Mouse (Mus musculus) A20 (cell line): ENCODE results near the gene Phf1.
"Not testable (repeated sequence)": the region's sequence is repeated elsewhere in the genome, so short reads cannot be mapped to it uniquely, and the experiment has no call there.

Source experiments
- DNase-seq: peaks from one replicate; pipeline ENCODE4 v3.0.0-alpha.2; 2011; ENCODE audit warnings: low read depth, low spot score

Gene Phf1

DNA sequence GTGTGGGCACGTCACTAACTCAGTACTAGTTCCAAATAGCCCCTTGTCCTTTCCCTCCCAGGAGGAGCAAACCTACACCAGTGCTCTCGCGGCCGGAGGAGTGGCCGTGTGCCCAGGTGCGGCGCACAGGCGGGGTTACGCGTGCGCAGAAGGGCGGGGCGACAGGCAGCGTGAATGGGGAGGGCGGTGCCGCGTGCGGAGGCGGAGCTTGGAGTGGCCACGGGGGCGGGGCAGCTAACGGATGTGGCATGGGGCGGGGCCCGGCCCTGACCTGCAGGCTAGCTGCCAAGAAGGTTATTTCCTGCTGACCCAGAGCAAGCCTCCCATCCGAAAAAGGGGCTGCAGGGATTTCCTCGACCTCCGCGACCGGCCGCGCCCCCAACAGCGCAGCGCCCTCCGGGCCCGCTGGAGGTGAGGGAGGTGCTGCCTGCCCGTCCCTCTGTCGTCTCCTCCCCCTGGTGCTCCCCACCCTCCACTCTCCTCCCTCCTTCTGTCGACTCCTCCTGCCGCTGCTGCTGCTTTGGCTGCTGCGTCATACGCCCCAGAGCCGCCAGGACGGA lies at the start of gene Phf1:
Gene Phf1, plus strand, starts transcription at position 214 of the 560 bp plus-strand sequence.
- peak; percentile 97 for DNase-seq

- no peak for DNase-seq
These were observed 49.3 kb upstream of the Phf1 start for GRCm38 (mm10) chr17:26883585-26883984.

GRCm38 (mm10) chr17:26884995-26885926 lies 47.6 kb upstream of the Phf1 start:
- peak; percentile 90 for DNase-seq

GRCm38 (mm10) chr17:26886047-26886749 lies 46.7 kb upstream of the Phf1 start:
- peak; percentile 86 for DNase-seq

DNA sequence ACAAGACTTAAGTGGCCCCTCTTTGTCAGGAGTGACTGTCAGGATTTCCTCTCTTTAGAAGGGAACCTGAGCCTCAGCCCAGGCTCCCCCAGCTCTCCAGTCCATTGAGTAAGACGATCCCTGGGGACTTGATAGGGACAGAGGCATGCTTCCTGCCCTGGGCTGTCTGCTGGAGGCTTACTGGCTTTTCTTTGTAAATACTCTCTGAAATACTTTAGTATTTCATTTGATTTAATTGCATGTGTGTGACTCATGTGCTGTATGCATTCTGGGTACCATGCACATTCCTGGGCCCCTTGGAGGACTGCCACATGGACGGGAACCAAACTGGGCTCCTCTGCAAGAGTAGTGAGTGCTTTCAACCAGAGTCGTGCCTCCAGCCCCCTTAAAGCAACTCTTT lies 44.9 kb upstream of the Phf1 start:
- DNase-seq, result no peak

DNA sequence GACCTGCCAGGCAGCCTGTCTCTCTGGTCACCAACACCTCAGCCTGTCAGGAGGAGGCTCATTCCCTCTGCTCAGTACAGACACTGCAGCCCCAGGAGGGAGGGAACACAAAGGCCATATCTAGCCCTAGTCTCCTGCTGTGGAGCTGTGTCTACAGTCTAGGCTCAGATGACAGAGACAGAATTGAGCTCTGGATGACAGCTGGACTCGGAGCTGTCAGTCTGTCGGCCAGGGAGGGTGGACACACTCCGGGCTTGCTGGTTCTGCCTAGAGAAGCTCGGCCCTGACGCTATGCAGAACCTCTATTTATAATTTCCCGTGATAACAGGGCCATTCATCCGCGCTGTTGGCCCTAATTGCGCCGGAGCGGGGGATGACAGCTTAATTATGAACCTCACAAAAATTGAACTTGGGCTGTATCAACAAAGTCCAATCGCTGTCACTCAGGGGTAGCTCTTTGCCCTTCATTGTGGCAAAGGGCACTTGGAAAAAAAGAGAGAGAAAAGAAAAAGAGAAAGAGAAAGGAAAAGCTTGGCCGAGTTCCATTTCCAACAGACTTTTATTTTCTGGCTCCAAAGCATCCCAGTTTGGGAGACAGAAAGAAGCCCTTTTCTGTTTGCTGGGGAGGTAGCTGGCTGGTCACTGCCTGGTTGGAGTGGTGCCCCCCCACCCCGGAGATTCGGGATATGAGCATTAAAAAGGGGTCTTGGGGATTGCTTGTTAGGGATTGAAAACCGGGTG lies 40.0 kb upstream of the Phf1 start:
- no peak for DNase-seq

- DNase-seq, result no peak
These were observed 39.4 kb upstream of the Phf1 start for GRCm38 (mm10) chr17:26893492-26893891.

- no peak for DNase-seq
These were observed 38.5 kb upstream of the Phf1 start for GRCm38 (mm10) chr17:26894342-26894741.

GRCm38 (mm10) chr17:26895578-26895977 lies 37.3 kb upstream of the Phf1 start:
- peak; percentile 75 for DNase-seq

DNA sequence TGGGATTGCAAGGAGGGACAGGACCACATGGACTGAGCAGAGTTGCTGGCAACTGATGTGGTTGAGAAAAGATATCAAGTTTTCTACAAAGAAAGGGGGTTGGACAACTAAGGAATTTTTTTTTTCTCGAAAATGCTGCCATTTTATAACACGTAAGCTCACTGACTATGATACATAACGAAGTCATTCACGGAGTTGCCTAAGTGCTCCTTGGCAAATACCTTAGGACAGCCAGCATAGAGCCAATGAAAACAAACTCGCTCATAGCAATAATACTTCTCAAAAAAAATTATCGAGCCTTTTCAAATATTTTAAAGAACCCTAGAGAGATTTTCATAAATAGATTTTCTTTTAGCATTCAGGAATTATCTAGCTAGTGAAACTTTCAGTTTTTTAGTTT lies 31.9 kb upstream of the Phf1 start:
- no peak for DNase-seq

DNA sequence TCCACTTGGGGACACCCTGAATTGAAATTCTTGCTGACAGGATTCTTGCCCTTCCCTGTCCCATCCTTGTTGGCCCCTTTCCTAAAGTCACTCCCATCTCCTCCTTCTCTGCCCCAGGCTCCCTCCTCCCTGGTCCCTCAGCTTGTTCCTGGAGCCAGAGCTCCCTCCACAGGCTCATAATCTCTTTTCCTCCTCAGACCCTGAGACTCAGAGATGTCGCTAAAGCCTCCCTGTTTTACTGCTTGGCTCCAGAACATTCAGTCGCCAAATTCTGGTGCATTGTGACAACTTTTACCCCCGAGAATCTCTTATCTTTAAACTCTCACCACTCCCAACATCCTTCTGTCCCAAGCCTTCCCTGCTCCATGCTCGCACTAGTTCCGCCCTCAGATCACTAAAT lies 28.5 kb upstream of the Phf1 start:
- no peak for DNase-seq

- not testable (repeated sequence) for DNase-seq
These were observed 25.3 kb upstream of the Phf1 start for GRCm38 (mm10) chr17:26907506-26907905.

DNA sequence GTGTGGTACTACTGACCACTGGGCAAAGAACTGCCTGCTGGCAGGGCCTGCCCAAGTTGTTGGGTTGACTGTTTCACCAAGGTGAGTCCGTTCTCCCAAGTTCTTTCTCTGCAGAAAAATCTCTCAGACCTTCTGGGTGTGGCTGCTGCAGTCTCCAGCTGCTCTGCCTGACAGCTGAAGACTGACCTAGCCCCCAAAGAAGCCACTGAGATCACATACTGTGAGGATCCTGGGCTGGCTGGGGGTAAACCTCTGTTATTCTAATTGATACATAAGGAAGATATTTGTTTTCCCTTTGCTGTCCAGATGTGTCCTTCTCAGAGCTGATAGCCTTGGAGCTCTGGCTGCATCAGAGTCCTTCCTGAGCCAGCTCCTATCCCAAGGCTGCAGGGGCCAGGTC lies 17.6 kb upstream of the Phf1 start:
- no peak for DNase-seq

- DNase-seq, result peak; percentile 99
These were observed 16.0 kb upstream of the Phf1 start, which contains the start of gene Kifc5b for GRCm38 (mm10) chr17:26916711-26917482. Gene Kifc5b (plus strand): TSS chr17:26917091.

- DNase-seq, result not testable (repeated sequence)
These were observed 15.3 kb upstream of the Phf1 start for GRCm38 (mm10) chr17:26917560-26917959.

DNA sequence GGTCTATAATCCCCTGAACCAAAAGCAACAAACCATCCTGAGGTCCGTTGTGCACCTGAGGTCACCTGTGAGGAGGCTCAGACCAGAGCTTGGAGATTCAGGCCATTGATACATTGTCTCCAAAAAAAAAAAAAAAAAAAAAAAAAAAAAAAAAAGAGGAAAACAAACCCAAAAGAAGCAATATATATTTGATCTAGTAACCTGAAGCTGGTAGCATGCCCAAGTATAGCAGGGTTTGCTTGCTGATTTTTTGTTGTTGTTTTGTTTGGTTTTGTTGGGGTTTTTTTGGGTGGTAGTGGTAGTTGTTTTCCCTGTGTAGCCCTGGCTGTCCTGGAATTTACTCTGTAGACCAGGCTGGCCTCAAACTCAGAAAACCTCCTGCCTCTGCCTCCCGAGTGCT lies 14.5 kb upstream of the Phf1 start:
- no peak for DNase-seq

DNA sequence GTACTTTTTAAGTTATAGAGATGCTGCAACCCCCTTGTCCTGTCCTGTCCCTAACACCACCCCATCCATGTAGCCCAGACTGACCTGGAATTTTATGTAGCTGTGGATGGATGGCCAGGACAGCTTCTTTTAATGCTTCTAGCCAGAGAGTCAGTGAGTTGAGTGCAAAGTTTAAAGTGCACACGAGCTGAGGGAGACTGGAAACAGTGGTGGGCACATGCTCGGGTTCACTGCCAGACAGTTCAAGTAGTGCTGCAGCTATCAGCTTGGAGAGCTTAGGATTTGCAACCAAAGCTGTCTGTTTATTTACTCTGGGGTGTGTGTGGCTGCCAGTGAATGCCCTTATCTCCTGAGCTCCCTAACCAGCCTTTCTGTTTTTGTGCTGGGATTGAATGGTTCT lies 13.3 kb upstream of the Phf1 start:
- not testable (repeated sequence) for DNase-seq

DNA sequence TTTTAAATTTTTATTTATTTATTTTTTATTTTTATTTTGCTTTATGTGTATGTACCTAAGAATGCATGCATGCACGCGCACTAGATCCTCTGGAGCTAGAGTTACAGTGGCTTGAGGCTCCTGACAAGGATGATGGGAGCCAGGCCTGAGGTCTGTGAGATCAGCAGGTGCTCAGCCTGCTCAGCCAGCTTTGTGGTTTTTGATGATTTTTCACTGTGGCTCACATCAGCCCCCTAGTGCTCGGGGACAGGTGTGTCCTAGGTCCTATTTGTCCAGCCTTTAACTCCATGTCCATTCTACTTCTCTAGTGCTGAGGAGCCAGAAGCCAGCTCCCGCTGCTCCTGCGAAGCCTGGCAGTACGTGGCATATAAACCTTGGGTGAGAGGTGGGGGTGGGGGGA lies 10.5 kb upstream of the Phf1 start:
- DNase-seq, result not testable (repeated sequence)

GRCm38 (mm10) chr17:26925414-26925813 lies 7.4 kb upstream of the Phf1 start:
- DNase-seq, result not testable (repeated sequence)

- peak; percentile 60 for DNase-seq
These were observed 1.1 kb upstream of the Phf1 start for GRCm38 (mm10) chr17:26931795-26932194.

GRCm38 (mm10) chr17:26933419-26933818 lies 567 bp downstream of the Phf1 start:
- DNase-seq, result no peak
